Mouse (Mus musculus) myocyte (in vitro differentiated cells): Measurements from ENCODE around the gene Mamstr. TPM values are rescaled to one million over a fixed set of nuclear protein-coding genes. Genes with fewer than 3 reads are reported as not detected.

Experiments used
- H3K27me3 ChIP-seq: one replicate; pipeline ENCODE4 v1.6.1; 2011; ENCODE audit not compliant: control insufficient read depth, insufficient read depth, insufficient read length
- H3K36me3 ChIP-seq: one replicate; pipeline ENCODE4 v1.6.1; 2011; ENCODE audit not compliant: control insufficient read depth, insufficient read depth
- H3K4me2 ChIP-seq: one replicate; pipeline ENCODE4 v1.6.1; 2011; ENCODE audit warnings: low read depth, control low read depth
- H3K4me3 ChIP-seq: one replicate; pipeline ENCODE4 v1.5.1; 2011; ENCODE audit warnings: mild to moderate bottlenecking, control low read depth, moderate library complexity
- H3K79me2 ChIP-seq: one replicate; pipeline ENCODE4 v1.6.1; 2011; ENCODE audit not compliant: control insufficient read depth, insufficient read depth
- H3ac ChIP-seq: one replicate; pipeline ENCODE4 v1.6.1; 2011; ENCODE audit not compliant: control insufficient read depth, insufficient read length
- CEBPB ChIP-seq: IDR thresholded peaks from 2 replicates; pipeline ENCODE4 v1.6.1; 2011; ENCODE audit warnings: mild to moderate bottlenecking, moderate library complexity; ENCODE audit not compliant: poor library complexity, insufficient read depth, severe bottlenecking
- E2F4 ChIP-seq: IDR thresholded peaks from one replicate; pipeline ENCODE4 v1.6.1; 2011; ENCODE audit warnings: mild to moderate bottlenecking, control low read depth, moderate library complexity; ENCODE audit not compliant: insufficient read depth
- MAX ChIP-seq: IDR thresholded peaks from one replicate; pipeline ENCODE4 v1.6.1; 2011; ENCODE audit warnings: low read depth, mild to moderate bottlenecking, control low read depth
- MYOD1 ChIP-seq, 3 experiments: IDR thresholded peaks; one replicate each; pipeline ENCODE4 v1.6.1; 2011; ENCODE audit warnings: control low read depth in 2 of 3, low read depth in 2 of 3, mild to moderate bottlenecking in 2 of 3, moderate library complexity in 1 of 3; ENCODE audit not compliant: insufficient read length in 2 of 3, control insufficient read depth in 1 of 3
- MYOG ChIP-seq, 3 experiments: IDR thresholded peaks; one replicate each; pipeline ENCODE4 v1.6.1; 2011; ENCODE audit warnings: control low read depth in 2 of 3, low read depth in 2 of 3, mild to moderate bottlenecking in 2 of 3; ENCODE audit not compliant: insufficient read length in 2 of 3, control insufficient read depth in 1 of 3, insufficient read depth in 1 of 3
- POLR2A ChIP-seq: IDR thresholded peaks from one replicate; pipeline ENCODE4 v1.6.1; 2011; ENCODE audit warnings: low read depth, mild to moderate bottlenecking, control low read depth, moderate library complexity; ENCODE audit not compliant: insufficient read length
- POLR2AphosphoS2 ChIP-seq: IDR thresholded peaks from one replicate; pipeline ENCODE4 v1.6.1; 2011; ENCODE audit warnings: low read depth, control low read depth; ENCODE audit not compliant: insufficient read length
- REST ChIP-seq: IDR thresholded peaks from one replicate; pipeline ENCODE4 v1.6.1; 2011; ENCODE audit warnings: mild to moderate bottlenecking, control low read depth, moderate library complexity; ENCODE audit not compliant: insufficient read depth, insufficient read length
- SRF ChIP-seq: IDR thresholded peaks from one replicate; pipeline ENCODE4 v1.6.1; 2011; ENCODE audit warnings: low read depth; ENCODE audit not compliant: control insufficient read depth, insufficient read length
- TCF12 ChIP-seq: IDR thresholded peaks from one replicate; pipeline ENCODE4 v1.6.1; 2011; ENCODE audit warnings: mild to moderate bottlenecking, control low read depth; ENCODE audit not compliant: poor library complexity, insufficient read depth, severe bottlenecking
- TCF3 ChIP-seq: IDR thresholded peaks from one replicate; pipeline ENCODE4 v1.6.1; 2011; ENCODE audit warnings: low read depth, control low read depth; ENCODE audit not compliant: insufficient read length
- USF1 ChIP-seq: IDR thresholded peaks from one replicate; pipeline ENCODE4 v1.6.1; 2011; ENCODE audit warnings: low read depth, mild to moderate bottlenecking, control low read depth, moderate library complexity
- polyA plus RNA-seq: library from polyadenylated mRNA; unstranded; fragments of >200 nt; fragmentation: generic; extraction: Trizol; gene quantifications from one replicate; pipeline ENCODE4 v1.2.1, GENCODE M21; 2012; ENCODE audit warnings: missing spikeins

Mamstr gene
- polyA plus RNA-seq, 1 experiment, result 12.5 TPM

GRCm38 (mm10) chr7:45678513-45678912 lies 38.7 kb downstream of the Mamstr start:
- no peaks in the 10 kb centered on the region for H3K36me3 ChIP-seq
- no peaks in the 10 kb centered on the region for H3K79me2 ChIP-seq
- no peak overlapping the region for H3ac ChIP-seq
- no peak overlapping the region for H3K4me3 ChIP-seq
- TF ChIP-seq MYOD1 (IDR thresholded peaks at IDR 0.05; ENCODE audit: control insufficient read depth in 1 of 3, insufficient read length in 2 of 3, low read depth in 2 of 3) (no peak), TCF3 (no peak), E2F4 (no peak), CEBPB (no peak), USF1 (no peak), POLR2AphosphoS2 (no peak), MAX (no peak), TCF12 (no peak), MYOG (IDR thresholded peaks at IDR 0.05; ENCODE audit: control insufficient read depth in 1 of 3, insufficient read depth in 1 of 3, insufficient read length in 2 of 3, low read depth in 2 of 3) (no peak), REST (no peak), POLR2A (no peak), SRF (no peak)
- no peak overlapping the region for H3K4me2 ChIP-seq
- no peaks in the 10 kb centered on the region for H3K27me3 ChIP-seq

GRCm38 (mm10) chr7:45679966-45680621 lies 40.3 kb downstream of the Mamstr start:
- Histone ChIP-seq H3K36me3 (no peaks in the 10 kb centered on the region), H3K79me2 (no peaks in the 10 kb centered on the region), H3K4me3 (no peak overlapping the region), H3K27me3 (no peaks in the 10 kb centered on the region), H3K4me2 (peak overlapping the region; percentile 68), H3ac (no peak overlapping the region)
- TF ChIP-seq TCF12 (no peak), USF1 (no peak), POLR2A (peak; percentile 55), E2F4 (no peak), TCF3 (no peak), CEBPB (no peak), SRF (no peak), MYOG (IDR thresholded peaks at IDR 0.05; ENCODE audit: control insufficient read depth in 1 of 3, insufficient read depth in 1 of 3, insufficient read length in 2 of 3, low read depth in 2 of 3) (peak in 1 of 3 experiments; percentile 36), MYOD1 (IDR thresholded peaks at IDR 0.05; ENCODE audit: control insufficient read depth in 1 of 3, insufficient read length in 2 of 3, low read depth in 2 of 3) (peak in 1 of 3 experiments; percentile 23), MAX (peak; percentile 18), POLR2AphosphoS2 (peak; percentile 64), REST (no peak)

- Histone ChIP-seq H3K27me3 (no peaks in the 10 kb centered on the region), H3K36me3 (no peaks in the 10 kb centered on the region), H3ac (no peak overlapping the region), H3K4me3 (no peak overlapping the region), H3K4me2 (no peak overlapping the region), H3K79me2 (no peaks in the 10 kb centered on the region)
- TF ChIP-seq POLR2AphosphoS2 (no peak), MYOD1 (IDR thresholded peaks at IDR 0.05; ENCODE audit: control insufficient read depth in 1 of 3, insufficient read length in 2 of 3, low read depth in 2 of 3) (peak in 1 of 3 experiments; percentile 39)
Measured at GRCm38 (mm10) chr7:45681046-45681736, 41.4 kb downstream of the Mamstr start.

- H3ac ChIP-seq, result no peak overlapping the region
- H3K79me2 ChIP-seq, result no peaks in the 10 kb centered on the region
- H3K4me2 ChIP-seq, result peak overlapping the region; percentile 47
- no peak overlapping the region for H3K4me3 ChIP-seq
- H3K36me3 ChIP-seq, result no peaks in the 10 kb centered on the region
- TF ChIP-seq MYOD1 (IDR thresholded peaks at IDR 0.05; ENCODE audit: control insufficient read depth in 1 of 3, insufficient read length in 2 of 3, low read depth in 2 of 3) (no peak), POLR2A (no peak), CEBPB (no peak), REST (no peak), TCF3 (no peak), TCF12 (no peak), POLR2AphosphoS2 (no peak), MAX (no peak), USF1 (no peak), SRF (no peak), MYOG (IDR thresholded peaks at IDR 0.05; ENCODE audit: control insufficient read depth in 1 of 3, insufficient read depth in 1 of 3, insufficient read length in 2 of 3, low read depth in 2 of 3) (no peak), E2F4 (no peak)
- no peaks in the 10 kb centered on the region for H3K27me3 ChIP-seq
Measured at GRCm38 (mm10) chr7:45682144-45683126, 42.7 kb downstream of the Mamstr start.
